Mouse (Mus musculus) urinary bladder, postnatal 4 days (tissue): ENCODE results near the gene Aak1.
A peak's percentile ranks its signal among the peaks of the same experiment; 100 is the strongest.

Experiments used
- DNase-seq, 2 experiments: peaks; one replicate each; pipeline ENCODE4 v3.0.0; 2021 to 2022; ENCODE audit warnings: low spot score in 2 of 2

The Aak1 gene

GRCm38 (mm10) chr6:86886803-86887202, 37.5 kb downstream of the Aak1 start:
- no peak for DNase-seq

DNA sequence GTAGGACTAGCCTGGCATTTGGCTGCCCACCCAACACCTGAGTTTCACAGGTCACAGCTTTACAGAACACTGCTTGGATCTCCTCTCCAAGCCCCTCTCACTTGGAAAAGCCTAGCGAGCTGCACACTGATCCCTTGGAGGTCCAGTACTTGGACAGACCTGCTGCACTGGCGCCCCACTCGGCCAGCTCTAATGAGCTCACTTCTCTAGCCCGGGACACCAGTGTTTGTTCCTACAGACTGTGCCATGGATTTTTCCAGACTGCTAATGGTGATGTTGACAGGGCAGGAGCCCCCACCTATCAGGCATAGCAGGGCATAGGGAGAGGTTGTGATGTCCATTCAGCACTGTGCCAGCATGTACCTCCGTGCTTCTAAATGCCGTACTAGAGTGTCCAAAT, 48.2 kb downstream of the Aak1 start:
- DNase-seq: no peak

- no peak for DNase-seq
Measured at GRCm38 (mm10) chr6:86899053-86899452, 49.7 kb downstream of the Aak1 start.

DNA sequence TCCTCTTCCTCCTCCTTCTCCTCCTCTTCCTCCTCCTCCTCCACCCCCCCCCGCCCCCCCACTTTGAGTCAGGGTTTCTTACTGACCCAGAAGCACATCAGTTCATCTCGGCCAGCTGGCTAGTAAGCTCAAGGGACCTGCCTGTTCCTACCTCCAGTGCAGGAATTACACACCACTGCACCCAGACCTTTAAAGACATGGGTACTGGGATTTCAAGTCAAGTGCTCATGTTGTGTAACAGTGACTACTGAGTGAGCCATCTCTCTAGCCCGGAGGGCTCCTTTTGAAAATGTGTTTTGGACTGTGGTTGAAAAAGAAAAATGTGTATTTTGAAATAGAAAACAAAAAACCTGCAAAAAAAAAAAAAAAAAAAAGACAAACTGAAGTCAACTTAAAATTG, 50.6 kb downstream of the Aak1 start:
- no peak for DNase-seq

DNA sequence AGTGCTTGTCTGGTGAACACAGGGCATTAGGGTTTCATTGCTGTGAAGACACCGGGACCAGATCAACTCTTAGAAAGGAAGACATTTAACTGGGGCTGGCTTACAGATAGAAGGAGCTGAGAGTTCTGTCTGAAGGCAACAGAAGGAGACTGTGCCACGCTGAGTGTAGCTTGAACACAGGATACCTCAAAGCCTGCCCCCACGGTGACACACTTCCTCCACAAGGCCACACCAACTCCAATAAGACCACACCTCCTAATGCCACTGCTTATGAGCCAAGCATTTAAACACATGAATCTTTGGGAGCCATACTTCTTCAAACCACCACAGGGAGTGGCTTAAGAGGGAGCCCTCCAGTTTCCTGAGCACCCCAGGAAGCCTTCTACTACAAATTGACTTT, 51.2 kb downstream of the Aak1 start:
- no peak for DNase-seq

GRCm38 (mm10) chr6:86905500-86905899, 56.2 kb downstream of the Aak1 start:
- no peak for DNase-seq

DNA sequence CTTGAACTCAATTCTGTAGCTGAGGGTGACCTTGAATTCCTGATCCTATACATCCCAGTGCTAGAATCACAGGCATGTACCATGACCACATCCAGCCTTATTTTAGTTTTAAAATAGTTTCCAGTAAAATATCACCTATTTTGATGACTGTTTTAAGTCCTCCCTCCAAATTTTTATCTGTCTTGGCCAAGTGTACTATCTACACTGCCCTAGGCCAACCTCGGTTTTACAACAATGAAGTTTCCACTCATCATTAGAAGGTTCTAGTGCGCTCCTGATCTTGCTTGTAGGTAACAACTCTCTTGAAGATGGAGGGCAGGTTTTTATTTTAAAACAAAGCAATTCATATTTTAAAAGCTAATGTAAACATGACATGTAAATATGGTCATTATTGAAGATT, 57.9 kb downstream of the Aak1 start:
- DNase-seq: no peak

DNA sequence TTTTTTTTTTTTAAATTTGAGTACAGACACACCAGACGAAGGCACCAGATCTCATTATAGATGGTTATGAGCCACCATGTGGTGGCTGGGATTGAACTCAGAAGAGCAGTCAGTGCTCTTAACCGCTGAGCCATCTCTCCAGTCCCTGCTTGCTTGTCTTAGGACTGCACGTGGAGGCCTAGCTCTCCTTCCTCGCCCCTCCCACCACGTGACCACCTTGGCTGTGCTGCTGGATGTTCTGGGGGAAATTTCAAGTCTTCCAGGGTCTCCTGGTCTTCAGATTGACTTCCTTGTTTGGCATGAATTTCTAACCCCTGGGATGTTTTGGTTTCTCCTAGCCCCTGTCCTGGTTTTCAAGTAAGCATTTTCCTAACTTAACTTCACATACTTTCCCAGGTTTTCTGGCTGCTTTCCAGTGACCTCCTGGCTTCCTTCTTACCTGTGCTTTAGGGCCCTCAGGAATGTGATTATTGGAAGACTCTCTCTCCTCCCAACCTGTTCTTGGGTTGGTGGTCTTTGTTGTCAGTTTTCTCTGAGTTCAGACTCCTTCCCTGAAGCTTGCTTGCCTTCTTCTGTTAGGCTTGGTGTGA, 59.3 kb downstream of the Aak1 start:
- no peak for DNase-seq

GRCm38 (mm10) chr6:86909881-86910280, 60.6 kb downstream of the Aak1 start:
- no peak for DNase-seq

- DNase-seq: no peak
Measured at GRCm38 (mm10) chr6:86916157-86916820, 67.0 kb downstream of the Aak1 start.

DNA sequence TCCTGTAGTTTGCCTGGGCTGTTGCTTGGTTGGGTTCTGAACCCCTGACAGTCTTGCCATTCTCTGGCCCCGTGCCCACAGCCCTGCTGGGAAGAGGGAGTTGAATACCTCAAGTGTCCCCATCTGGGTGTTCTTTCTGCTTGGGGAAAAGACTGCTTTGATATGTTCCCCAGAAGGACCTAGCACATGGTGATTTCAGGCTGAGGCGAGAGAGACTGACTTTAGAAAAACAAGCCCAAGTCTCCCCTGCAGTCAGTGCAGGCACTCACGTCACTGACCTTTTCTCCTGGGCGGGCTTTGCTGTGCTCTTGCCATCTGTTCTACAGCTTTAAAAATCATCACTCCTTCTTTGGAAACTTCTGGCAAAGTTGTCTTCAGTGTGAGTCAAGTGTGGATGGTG, 67.9 kb downstream of the Aak1 start:
- peak in 1 of 2 experiments; percentile 63 for DNase-seq

GRCm38 (mm10) chr6:86918058-86918835, 68.9 kb downstream of the Aak1 start:
- DNase-seq: no peak

- DNase-seq: peak in 1 of 2 experiments; percentile 26
Measured at GRCm38 (mm10) chr6:86921880-86922279, 72.6 kb downstream of the Aak1 start.

GRCm38 (mm10) chr6:86924746-86925145, 75.4 kb downstream of the Aak1 start:
- no peak for DNase-seq

- no peak for DNase-seq
Measured at GRCm38 (mm10) chr6:86934541-86934940, 85.2 kb downstream of the Aak1 start.

GRCm38 (mm10) chr6:86939797-86940196, 90.5 kb downstream of the Aak1 start:
- no peak for DNase-seq

- no peak for DNase-seq
Measured at GRCm38 (mm10) chr6:86940966-86941365, 91.6 kb downstream of the Aak1 start.

DNA sequence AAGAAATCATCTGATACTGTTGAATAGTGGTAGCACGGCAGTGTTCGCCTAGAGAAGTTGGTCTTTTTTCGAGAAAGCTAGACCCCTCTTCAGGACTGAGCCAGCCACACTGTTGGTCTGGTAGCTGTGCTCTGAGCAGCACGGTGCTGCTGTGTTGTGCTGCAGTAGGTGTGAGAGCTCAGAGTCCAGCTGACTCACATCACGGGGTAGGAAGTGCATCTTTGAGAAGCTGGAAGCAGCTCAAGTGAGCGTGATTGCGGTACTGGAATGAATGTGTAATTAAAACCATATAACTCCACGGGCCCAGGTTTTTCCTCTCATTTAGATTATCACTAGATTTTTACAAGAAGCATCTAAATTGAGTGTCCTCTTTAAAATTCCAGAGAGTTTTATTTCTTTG, 97.8 kb downstream of the Aak1 start:
- peak in 1 of 2 experiments; percentile 20 for DNase-seq

DNA sequence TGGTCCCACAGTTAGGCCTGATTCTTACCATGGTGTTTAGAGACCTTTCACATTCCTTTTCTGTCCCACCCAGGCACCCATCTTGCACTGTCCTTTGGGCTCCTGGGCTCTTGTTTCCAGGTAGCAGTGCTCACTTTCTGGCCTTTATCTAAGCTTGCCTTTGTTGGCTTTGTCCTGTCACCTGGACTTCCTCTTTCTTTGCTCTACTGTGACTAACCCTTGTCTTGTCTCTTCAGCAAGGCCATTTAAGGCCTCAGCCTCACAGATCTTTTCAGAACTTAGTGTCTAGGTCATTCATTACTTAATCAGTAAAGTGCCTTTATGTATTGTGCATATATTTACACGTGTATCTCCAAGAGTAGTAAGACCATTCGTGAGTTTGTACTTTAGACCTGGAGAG, 99.4 kb downstream of the Aak1 start:
- DNase-seq: no peak

GRCm38 (mm10) chr6:86950141-86950540, 100.8 kb downstream of the Aak1 start:
- DNase-seq: no peak

DNA sequence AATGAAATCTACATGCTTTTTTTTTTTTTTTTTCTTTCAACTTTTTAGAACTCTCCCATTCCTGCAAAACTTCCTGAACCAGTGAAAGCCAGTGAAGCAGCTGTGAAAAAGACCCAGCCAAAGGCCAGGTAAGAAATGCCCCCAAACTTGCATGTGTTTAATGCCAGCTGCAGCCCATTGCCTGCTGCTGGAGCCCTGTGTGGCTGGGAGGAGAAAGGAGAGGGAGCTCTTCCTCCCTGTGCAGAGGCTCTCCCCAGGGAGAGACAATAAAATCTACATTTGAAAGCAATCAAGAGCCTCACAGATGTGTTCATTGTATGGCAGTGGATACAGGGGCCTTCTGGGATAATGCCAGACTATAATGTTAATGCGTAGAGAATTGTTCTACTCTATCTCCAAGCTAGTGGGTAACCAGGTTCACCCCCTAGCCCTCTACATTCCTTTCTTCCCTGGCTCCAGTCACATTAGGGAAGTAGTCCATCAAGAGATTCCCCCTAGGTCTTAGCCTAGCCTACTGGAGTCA, 101.5 kb downstream of the Aak1 start:
- DNase-seq: no peak

DNA sequence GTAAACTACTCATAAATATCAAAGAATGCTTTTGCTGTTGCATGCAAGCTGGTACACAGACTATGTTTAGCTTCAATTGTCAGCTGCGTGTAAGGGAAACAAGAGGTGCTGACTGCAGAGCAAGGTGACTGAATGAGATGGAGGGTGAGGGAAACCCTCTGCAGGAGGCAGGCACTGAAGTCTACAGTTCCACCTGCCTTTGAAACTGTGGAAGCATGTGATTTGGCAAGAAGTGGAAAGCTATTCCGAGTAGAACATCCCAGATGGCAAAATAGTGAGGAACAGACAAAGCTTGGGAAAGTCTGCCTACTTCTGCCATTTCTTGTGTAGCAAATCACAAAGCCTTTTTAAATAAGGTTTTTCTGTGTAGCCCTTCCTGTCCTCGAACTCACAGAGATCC, 106.4 kb downstream of the Aak1 start:
- no peak for DNase-seq

DNA sequence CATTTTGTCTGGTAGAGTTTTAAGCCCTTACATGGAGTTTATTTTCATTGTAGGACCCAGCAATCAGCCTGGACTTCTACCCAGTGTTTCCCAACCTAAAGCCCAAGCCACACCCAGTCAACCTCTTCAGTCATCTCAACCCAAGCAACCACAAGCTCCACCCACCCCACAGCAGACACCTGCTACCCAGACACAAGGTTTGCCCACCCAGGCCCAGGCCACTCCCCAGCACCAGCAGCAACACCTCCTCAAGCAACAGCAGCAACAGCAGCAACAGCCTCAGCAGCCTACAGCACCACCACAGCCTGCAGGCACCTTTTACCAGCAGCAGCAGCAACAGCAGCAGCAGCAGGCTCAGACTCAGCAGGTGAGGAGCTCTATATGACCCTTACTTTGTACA, 106.9 kb downstream of the Aak1 start:
- no peak for DNase-seq
